Mouse (Mus musculus) induced T-regulatory cell, adult 2 months (primary cell): Measurements from ENCODE around the gene Gm3625.

ENCODE experiments used
- DNase-seq: peaks from one replicate; pipeline ENCODE4 v3.0.0-alpha.2; 2012; ENCODE audit warnings: low read depth

Gm3625 gene

DNA sequence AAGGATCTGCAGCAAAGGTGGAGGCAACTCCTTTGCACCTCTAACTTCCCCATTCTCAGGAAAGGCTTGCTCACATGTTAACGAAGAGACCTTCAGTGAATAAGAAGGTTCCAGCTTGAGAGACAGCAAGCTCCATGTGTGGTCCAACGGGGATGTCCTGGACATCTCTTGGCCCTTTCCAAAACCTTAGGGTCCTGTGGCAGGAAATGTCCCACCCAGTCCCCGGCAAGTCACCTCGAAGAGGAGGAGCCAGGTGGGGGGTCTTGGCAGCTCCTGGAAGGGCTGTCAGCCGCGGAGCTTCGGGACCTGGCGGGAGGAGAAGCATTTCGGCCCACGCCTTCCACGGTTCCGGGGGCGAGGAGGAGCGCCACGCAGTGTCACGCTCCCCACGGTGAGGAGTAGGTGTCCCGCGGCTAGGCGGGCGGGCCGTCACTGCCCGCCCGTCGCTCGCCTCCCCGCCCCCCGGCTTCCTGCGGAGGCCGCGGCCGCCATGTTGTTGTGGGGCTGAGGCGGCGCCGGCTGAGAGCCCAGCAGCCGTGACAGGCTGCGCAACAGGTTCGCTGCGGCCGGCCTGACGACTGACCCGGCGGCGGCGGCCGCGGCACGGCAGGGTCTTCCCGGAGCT is at the start of gene Gm3625, which contains the start of gene Itsn2:
Gene Gm3625, minus strand, starts transcription at position 387 of the 625 bp plus-strand sequence.
Gene Itsn2, plus strand, starts transcription at position 98 of the 625 bp plus-strand sequence.
- DNase-seq = peak; percentile 84

DNA sequence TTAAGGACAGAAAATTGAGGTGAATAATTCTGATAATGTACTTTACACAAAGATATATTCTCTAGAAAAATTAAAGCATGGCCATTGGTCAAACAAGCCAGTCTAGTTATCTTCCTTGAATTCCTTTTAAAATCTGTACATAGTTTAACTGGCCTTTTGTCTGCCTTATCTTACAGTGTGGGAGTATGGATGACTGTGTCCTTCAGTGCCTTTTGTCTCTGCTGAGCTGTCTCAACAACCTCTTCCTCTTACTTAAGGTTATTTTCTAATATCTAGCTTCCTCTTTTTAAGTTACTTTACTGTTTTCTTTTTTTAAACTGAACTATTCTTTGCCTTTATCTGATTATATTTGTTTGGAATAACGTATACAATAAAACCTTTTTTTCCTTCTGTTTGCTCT is 48.0 kb upstream of the Gm3625 start:
- no peak for DNase-seq

DNA sequence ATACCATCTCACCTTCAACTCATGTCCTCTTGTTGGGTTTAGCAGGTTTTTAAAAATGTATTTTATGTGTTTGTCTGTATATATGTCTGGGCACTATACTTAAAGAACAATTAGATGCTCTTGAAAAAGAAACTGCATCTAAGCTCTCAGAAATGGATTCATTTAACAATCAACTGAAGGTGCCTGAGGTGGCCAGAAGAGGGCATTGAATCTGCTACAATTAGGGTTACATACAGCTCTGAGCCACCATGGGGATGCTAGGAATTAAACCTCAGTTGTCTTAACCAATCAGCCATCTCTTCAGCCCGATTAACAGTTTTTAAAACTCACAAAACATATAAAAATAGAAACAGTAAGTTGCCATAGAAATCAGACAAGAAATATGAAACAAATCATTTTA is 45.7 kb upstream of the Gm3625 start:
- peak; percentile 16 for DNase-seq

DNA sequence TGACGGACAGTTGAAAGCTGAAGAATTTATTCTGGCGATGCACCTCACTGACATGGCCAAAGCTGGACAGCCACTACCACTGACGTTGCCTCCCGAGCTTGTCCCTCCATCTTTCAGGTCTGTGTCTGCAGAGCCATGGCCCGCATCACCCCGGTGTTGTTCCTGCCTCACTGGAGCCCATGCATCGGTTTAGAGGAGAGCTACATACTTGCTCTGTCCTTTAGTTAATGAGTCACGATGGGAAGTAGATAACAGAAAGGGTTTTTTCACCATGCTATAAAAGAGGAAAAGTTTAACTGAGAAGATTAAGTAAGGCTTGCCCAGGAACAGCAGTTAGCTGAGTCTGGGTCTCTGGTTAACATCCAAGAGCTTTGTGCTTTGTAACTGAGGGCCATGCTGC is 40.2 kb upstream of the Gm3625 start:
- no peak for DNase-seq

DNA sequence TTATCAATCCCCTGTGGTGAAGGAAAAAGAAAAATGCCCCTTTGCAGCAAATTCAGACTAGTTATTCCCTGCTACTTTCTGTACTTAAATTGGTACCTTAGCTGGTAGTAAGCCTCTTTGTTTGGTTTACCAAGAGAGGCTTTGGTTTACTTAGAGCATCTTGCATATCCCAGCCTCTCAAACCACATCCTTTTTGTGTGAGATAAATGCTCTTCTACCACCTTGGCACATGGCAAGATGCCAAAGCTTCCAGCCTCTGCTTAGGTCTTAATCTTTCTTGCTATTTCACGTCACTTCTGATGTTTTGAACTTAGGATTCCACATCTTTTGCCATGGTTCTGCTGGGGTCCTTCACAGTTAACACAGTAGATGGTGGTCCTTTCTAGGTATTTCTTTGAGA is 31.5 kb upstream of the Gm3625 start:
- peak; percentile 23 for DNase-seq

- DNase-seq = no peak
Measured at GRCm38 (mm10) chr12:4614722-4615121, 22.0 kb upstream of the Gm3625 start.

GRCm38 (mm10) chr12:4606625-4607024 is 13.9 kb upstream of the Gm3625 start:
- DNase-seq = no peak

DNA sequence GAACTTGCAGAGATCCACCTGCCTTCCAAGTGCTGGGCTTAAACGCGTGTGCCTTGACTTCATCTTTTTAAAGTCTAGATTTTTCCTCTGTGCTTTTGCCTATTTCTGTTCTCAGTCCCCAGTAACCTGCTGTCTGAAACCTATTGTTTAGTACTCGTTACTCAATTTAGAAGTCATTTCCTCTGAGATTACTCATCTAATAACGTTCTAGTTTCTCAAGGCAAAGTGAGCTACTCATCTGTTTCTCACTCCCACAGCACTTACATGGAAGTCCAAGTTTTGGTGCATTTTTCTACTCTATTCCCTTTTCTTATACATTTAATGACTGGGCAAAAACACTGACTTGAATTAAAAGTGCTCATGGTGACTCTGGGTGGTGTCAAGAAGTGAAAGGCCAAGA is 7.0 kb upstream of the Gm3625 start:
- peak; percentile 31 for DNase-seq

- DNase-seq = no peak
Measured at GRCm38 (mm10) chr12:4598666-4599428, 6.1 kb upstream of the Gm3625 start.

- DNase-seq = peak; percentile 69
Measured at GRCm38 (mm10) chr12:4595055-4595454, 2.3 kb upstream of the Gm3625 start.

GRCm38 (mm10) chr12:4593930-4594391 is 1.2 kb upstream of the Gm3625 start:
- no peak for DNase-seq

- peak; percentile 79 for DNase-seq
Measured at GRCm38 (mm10) chr12:4593166-4593929, 621 bp upstream of the Gm3625 start.

GRCm38 (mm10) chr12:4592025-4592424 is 702 bp downstream of the Gm3625 start:
- peak; percentile 60 for DNase-seq

- no peak for DNase-seq
Measured at GRCm38 (mm10) chr12:4588603-4589002, 4.1 kb downstream of the Gm3625 start.

DNA sequence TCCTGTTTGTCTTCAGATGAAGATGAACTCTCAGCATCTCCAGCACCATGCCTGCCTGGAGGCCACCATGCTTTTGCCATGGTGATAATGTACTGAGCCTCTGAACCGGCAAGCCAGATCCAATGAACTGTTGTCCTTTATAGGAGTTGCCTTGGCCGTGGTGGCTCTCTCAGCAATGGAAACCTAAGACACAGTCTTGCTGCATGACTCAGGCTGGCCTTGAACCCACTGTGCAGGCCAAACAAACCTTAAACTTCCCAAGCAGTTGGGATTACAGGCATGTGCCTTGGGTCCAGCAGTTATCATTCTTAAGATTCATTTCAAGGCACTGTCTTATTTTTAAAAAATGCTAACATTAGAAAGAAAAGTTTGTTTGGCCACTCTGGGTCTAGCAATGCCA is 4.9 kb downstream of the Gm3625 start:
- no peak for DNase-seq

DNA sequence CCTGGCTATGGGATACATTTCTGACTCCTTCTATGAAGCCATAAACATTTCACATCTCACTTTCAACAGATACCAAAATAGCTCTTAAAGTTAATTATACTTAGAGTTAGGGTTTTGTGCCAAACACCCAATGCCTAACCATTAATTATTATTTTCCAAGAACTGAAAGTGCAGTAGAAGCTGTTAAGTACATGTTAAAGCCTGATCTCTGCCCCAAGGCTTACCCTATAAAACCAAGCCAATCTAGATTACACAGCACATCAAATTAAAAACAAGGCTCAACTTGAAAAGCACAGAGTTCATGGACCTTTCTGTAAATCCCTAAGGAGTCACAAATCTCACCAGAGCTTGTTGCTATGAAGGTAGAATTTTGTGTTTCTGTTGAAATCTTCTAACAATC is 10.4 kb downstream of the Gm3625 start:
- DNase-seq = no peak

DNA sequence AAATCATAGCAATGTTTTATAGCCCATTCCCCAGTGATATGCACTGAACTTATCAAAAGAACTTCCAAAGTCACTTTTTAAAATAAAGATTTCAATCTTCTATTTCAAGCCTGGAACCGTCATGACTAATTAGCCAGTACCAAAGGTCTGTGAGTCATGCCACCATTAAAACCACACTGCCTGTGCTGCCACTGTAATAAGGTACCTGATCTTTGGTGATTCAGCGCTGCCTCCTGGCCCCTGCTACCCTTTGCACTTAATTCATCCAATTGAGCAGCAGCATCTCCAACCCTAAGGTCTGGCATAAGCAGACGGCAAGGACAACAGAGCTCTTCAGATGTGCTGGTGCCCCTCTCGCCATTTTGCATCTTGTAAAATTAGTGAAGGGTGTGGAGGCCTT is 18.7 kb downstream of the Gm3625 start:
- DNase-seq = no peak

GRCm38 (mm10) chr12:4571864-4572263 is 20.9 kb downstream of the Gm3625 start:
- DNase-seq = peak; percentile 75

DNA sequence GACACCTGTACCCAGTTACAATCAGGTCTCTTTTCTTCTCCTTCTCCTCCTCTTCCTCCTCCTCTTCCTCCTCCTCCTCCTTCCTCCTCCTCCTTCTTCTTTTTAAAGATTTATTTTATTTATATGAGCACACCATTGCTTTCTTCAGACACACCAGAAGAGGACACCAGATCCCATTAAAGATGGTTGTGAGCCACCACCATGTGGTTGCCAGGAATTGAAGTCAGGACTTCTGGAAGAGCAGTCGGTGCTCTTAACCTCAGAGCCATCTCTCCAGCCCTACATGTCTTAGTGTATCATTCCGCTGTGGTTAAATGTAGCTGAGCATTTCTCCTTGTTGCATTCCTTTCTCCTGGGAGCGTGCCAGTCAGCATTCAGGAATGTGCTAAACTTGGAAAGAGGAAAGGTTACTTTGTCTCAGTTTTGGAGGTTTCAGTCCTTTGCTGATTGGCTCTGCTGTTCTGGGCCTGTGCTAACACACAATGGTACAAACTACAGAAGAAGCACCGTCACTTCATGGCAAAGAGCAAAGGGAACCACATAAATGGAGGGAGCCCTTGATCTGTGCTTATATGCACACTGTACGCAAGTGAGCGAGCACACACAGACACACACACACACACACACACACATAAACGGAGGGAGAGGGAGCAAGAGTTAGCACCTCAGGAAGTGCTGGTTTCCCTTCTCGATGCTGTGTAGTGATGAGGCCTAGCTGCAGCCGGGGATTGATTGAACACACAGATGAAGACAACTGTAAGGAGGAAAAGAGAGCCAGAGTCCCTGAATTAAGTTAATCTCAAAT is 34.0 kb downstream of the Gm3625 start:
- DNase-seq = no peak

GRCm38 (mm10) chr12:4558013-4558412 is 34.7 kb downstream of the Gm3625 start:
- no peak for DNase-seq

GRCm38 (mm10) chr12:4557436-4557835 is 35.3 kb downstream of the Gm3625 start:
- no peak for DNase-seq

- DNase-seq = no peak
Measured at GRCm38 (mm10) chr12:4556891-4557290, 35.8 kb downstream of the Gm3625 start.
